Mouse (Mus musculus): Measurements from ENCODE around the gene Fras1.

Gene Fras1

GRCm38 (mm10) chr5:96783506-96784288, 409.9 kb downstream of the Fras1 start:
- in situ Hi-C loops (cut with MboI, MseI), result no loop called here

GRCm38 (mm10) chr5:96785096-96785495, 411.3 kb downstream of the Fras1 start:
- in situ Hi-C loops (cut with MboI, MseI), result no loop called here

- in situ Hi-C loops (cut with MboI, MseI), result no loop called here
These were observed 418.7 kb downstream of the Fras1 start for GRCm38 (mm10) chr5:96792422-96792821.

GRCm38 (mm10) chr5:96792936-96793718, 419.4 kb downstream of the Fras1 start, which contains the start of gene Anxa3:
Gene Anxa3, plus strand, starts transcription at chr5:96793339.
- in situ Hi-C loops (cut with MboI, MseI), result no loop called here

GRCm38 (mm10) chr5:96793953-96794635, 420.3 kb downstream of the Fras1 start:
- in situ Hi-C loops (cut with MboI, MseI), result no loop called here

GRCm38 (mm10) chr5:96795752-96796151, 422.0 kb downstream of the Fras1 start:
- in situ Hi-C loops (cut with MboI, MseI), result no loop called here

- in situ Hi-C loops (cut with MboI, MseI), result no loop called here
These were observed 423.7 kb downstream of the Fras1 start for GRCm38 (mm10) chr5:96797465-96797864.

GRCm38 (mm10) chr5:96799165-96799564, 425.4 kb downstream of the Fras1 start:
- in situ Hi-C loops (cut with MboI, MseI), result no loop called here

GRCm38 (mm10) chr5:96799969-96800368, 426.2 kb downstream of the Fras1 start:
- in situ Hi-C loops (cut with MboI, MseI), result no loop called here

- in situ Hi-C loops (cut with MboI, MseI), result no loop called here
These were observed 428.4 kb downstream of the Fras1 start for GRCm38 (mm10) chr5:96802185-96802584.

- in situ Hi-C loops (cut with MboI, MseI), result no loop called here
These were observed 429.3 kb downstream of the Fras1 start for GRCm38 (mm10) chr5:96803091-96803490.

- in situ Hi-C loops (cut with MboI, MseI), result no loop called here
These were observed 430.5 kb downstream of the Fras1 start for GRCm38 (mm10) chr5:96804304-96804703.

- in situ Hi-C loops (cut with MboI, MseI), result no loop called here
These were observed 431.1 kb downstream of the Fras1 start for GRCm38 (mm10) chr5:96804813-96805212.

GRCm38 (mm10) chr5:96810620-96811019, 436.9 kb downstream of the Fras1 start:
- in situ Hi-C loops (cut with MboI, MseI), result no loop called here

GRCm38 (mm10) chr5:96824769-96825327, 451.1 kb downstream of the Fras1 start:
- in situ Hi-C loops (cut with MboI, MseI), result no loop called here

- in situ Hi-C loops (cut with MboI, MseI), result no loop called here
These were observed 453.4 kb downstream of the Fras1 start for GRCm38 (mm10) chr5:96827176-96827575.

Data from T-helper 17 cell (primary cell).